Mouse (Mus musculus) monocyte, adult 59 days (primary cell): Measurements from ENCODE around the gene Zdhhc14. TPM values are rescaled to one million over a fixed set of nuclear protein-coding genes. Genes with fewer than 3 reads are reported as not detected.

ENCODE experiments used
- total RNA-seq, 2 experiments: library from RNA; stranded (reverse); gene quantifications; one replicate each; pipeline ENCODE4 v1.2.4; 2023

Zdhhc14 gene
- total RNA-seq = 1 to 10 TPM; 9.4 to 9.6 TPM

DNA sequence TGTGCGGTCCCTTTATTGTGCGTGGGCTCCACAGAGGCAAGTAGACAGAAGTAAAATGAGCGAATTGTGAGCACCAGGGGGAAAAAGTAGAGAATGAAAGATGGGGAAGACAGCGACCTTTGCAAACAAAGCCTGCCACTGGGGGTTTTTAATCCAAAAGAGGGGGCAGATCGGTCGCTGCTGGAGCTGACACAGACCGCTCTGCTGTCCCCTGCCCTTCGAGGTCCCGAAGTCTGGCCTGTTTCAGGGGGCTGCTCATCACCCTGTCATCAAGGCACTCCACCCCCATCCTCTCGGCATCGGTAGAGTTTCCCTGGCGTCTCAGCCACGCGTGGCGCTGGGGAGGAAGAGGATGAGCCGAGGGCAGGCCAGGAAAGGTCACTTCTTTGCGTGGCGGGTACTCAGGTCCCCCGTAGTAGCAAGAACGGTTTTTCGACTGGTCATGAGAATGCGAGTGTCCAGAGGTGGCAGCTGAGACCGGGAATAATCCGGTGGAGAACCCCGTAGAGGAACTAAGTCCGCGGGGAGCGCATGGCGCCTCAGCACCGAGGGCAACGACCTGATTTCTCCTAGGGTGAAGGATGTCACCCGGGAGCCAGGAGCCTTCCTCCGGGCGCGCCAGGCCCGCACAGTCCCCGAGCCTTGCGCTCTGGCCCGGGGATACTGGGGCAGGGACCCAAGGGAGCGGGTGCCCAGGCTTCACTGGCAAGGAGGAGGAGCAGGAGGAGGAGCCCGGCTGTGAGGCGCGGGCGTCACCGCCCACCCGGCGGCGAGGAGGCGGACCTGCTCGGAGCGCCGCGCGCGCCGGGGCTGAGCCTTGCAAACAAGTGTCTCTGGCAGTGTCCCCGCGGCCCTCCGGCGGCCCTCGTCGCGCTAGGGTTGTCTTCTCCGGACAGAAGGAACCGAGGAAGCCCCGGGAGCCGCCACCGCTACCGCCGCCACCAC lies at the start of gene Zdhhc14:
Zdhhc14 (plus strand) TSS at position 757 of the 945 bp plus-strand sequence.

Other genes with a start within 250 kb of the Zdhhc14 start
- under 1 TPM; 0.34 to 0.49 TPM for gene Ldhal6b, start 73.8 kb upstream of the Zdhhc14 start, total RNA-seq
- gene Tmem242, start 52.3 kb upstream of the Zdhhc14 start, total RNA-seq = 10 to 100 TPM; 27.7 to 38.3 TPM